Mouse (Mus musculus) right cerebral cortex, adult 2 months (tissue): ENCODE measurements around the gene H2-Ob.

Source experiments
- DNase-seq, 2 experiments: peaks; one replicate each; pipeline ENCODE4 v3.0.0; 2021 to 2022; ENCODE audit warnings: low spot score in 2 of 2

Gene H2-Ob

GRCm38 (mm10) chr17:34285371-34285770 lies 46.7 kb downstream of the H2-Ob start:
- no peak for DNase-seq

GRCm38 (mm10) chr17:34285848-34286247 lies 47.1 kb downstream of the H2-Ob start:
- DNase-seq = no peak

GRCm38 (mm10) chr17:34286501-34286900 lies 47.8 kb downstream of the H2-Ob start:
- DNase-seq = no peak

- no peak for DNase-seq
These were observed 48.3 kb downstream of the H2-Ob start for GRCm38 (mm10) chr17:34286999-34287398.

GRCm38 (mm10) chr17:34287648-34288047 lies 48.9 kb downstream of the H2-Ob start, which contains the start of gene H2-Aa:
Gene H2-Aa, minus strand, starts transcription at chr17:34287823.
- peak; percentile 85 to 94 for DNase-seq

- DNase-seq = no peak
These were observed 49.4 kb downstream of the H2-Ob start for GRCm38 (mm10) chr17:34288131-34288530.

- peak; percentile 83 to 90 for DNase-seq
These were observed 52.9 kb downstream of the H2-Ob start for GRCm38 (mm10) chr17:34291609-34292008.

- DNase-seq = no peak
These were observed 53.9 kb downstream of the H2-Ob start for GRCm38 (mm10) chr17:34292570-34292969.

- no peak for DNase-seq
These were observed 54.8 kb downstream of the H2-Ob start for GRCm38 (mm10) chr17:34293533-34293932.

- no peak for DNase-seq
These were observed 55.5 kb downstream of the H2-Ob start for GRCm38 (mm10) chr17:34294249-34294648.

- no peak for DNase-seq
These were observed 56.6 kb downstream of the H2-Ob start for GRCm38 (mm10) chr17:34295307-34295706.

GRCm38 (mm10) chr17:34295891-34296794 lies 57.4 kb downstream of the H2-Ob start:
- peak; percentile 33 to 46 for DNase-seq

GRCm38 (mm10) chr17:34299356-34299755 lies 60.7 kb downstream of the H2-Ob start:
- DNase-seq = no peak

GRCm38 (mm10) chr17:34300071-34300470 lies 61.4 kb downstream of the H2-Ob start:
- no peak for DNase-seq

GRCm38 (mm10) chr17:34300691-34301566 lies 62.2 kb downstream of the H2-Ob start:
- no peak for DNase-seq

GRCm38 (mm10) chr17:34301670-34302190 lies 63.0 kb downstream of the H2-Ob start:
- no peak for DNase-seq

- DNase-seq = no peak
These were observed 65.1 kb downstream of the H2-Ob start for GRCm38 (mm10) chr17:34303789-34304188.
